Comparison of ENCODE assay signal across 28 mouse cellular contexts in genomic region chr17:44129092-44129750, GRCm38 (mm10). TPM values are rescaled to one million over a fixed set of nuclear protein-coding genes. Genes with fewer than 3 reads are reported as not detected.
DNase-seq lines count a peak whose midpoint lies in the region; ATAC-seq and TF ChIP-seq lines count a peak whose summit lies in the region.
"Had no signal": no experiment of that assay in that cellular context is flagged by ENCODE, and none has a peak within 500 bp of the region (broad histone marks: within the 10 kb centered on the region; RNA-seq: fewer than 3 reads in every experiment).

No protein-coding gene starts in this region.

- ATAC-seq in stomach, embryonic 15.5 days (ENCODE audit: insufficient read depth, low FRiP score, low read depth), result 0 out of 2 replicates have a peak, but pooled peaks have one; percentile 38
- no peak for ATAC-seq in stomach, postnatal 0 days (ENCODE audit: low FRiP score, low TSS enrichment)
- ATAC-seq in granulocyte monocyte progenitor cell, adult 5-6 weeks (replicated peaks; ENCODE audit: poor library complexity, severe bottlenecking), result peak; percentile 55
- ATAC-seq: activated CD4-positive, CD25-positive, alpha-beta regulatory T cell, adult 4 months; CD4-positive, CD25-positive, alpha-beta regulatory T cell, adult 4 months; lung, postnatal 0 days had no signal

- no peak overlapping the region for H3K27ac ChIP-seq in stomach, embryonic 15.5 days
- H3K27ac ChIP-seq in stomach, postnatal 0 days (replicated peaks), result no peak overlapping the region
- H3K27ac ChIP-seq: embryonic facial prominence, embryonic 10.5 days; embryonic facial prominence, embryonic 15.5 days; hindbrain, embryonic 14.5 days; midbrain, embryonic 10.5 days had no signal

- H3K9me3 ChIP-seq in stomach, embryonic 15.5 days, result no peaks in the 10 kb centered on the region
- H3K9me3 ChIP-seq in stomach, postnatal 0 days (ENCODE audit: control insufficient read depth, low read length), result no peaks in the 10 kb centered on the region
- H3K9me3 ChIP-seq: embryonic facial prominence, embryonic 15.5 days had no signal

- H3K9ac ChIP-seq in stomach, embryonic 15.5 days, result no peak overlapping the region
- no peak overlapping the region for H3K9ac ChIP-seq in stomach, postnatal 0 days (ENCODE audit: low read length)
- H3K9ac ChIP-seq: embryonic facial prominence, embryonic 15.5 days; hindbrain, embryonic 14.5 days had no signal

- whole genome bisulfite sequencing in stomach, embryonic 15.5 days, result 81% methylated on average over 13 of the region's 13 CpGs
- WGBS in stomach, postnatal 0 days, result 79% methylated on average over 13 of the region's 13 CpGs

- H3K36me3 ChIP-seq in stomach, embryonic 15.5 days, result no peaks in the 10 kb centered on the region
- H3K36me3 ChIP-seq in stomach, postnatal 0 days (ENCODE audit: control insufficient read depth, insufficient read depth, low read length), result no peaks in the 10 kb centered on the region
- H3K36me3 ChIP-seq: embryonic facial prominence, embryonic 10.5 days; embryonic facial prominence, embryonic 15.5 days; midbrain, embryonic 10.5 days had no signal

- peak; percentile 8 for DNase-seq in left cerebral cortex, postnatal 4 days
- no peak for DNase-seq in left cerebral cortex, adult 9 months (ENCODE audit: low spot score in 2 of 2)
- no peak for DNase-seq in stomach, postnatal 0 days (ENCODE audit: low spot score)
- DNase-seq in spleen, postnatal 10 days (ENCODE audit: low spot score in 2 of 2), result no peak
- no peak for DNase-seq in left cerebral cortex, postnatal 14 days (ENCODE audit: low spot score in 2 of 2)
- DNase-seq: adrenal gland, adult 2 months; adrenal gland, postnatal 36 days; cerebellum, adult 18-20 months; gastrocnemius, postnatal 14 days; heart, adult 18-20 months; heart, postnatal 4 days; kidney, adult 18-20 months; kidney, postnatal 36 days; liver; lung, adult 18-20 months; lung, postnatal 4 days; thymus, adult 2 months; thymus, postnatal 36 days had no signal

- TF ChIP-seq CTCF in stomach, postnatal 0 days (IDR thresholded peaks at IDR 0.05; ENCODE audit: low read depth), result no peak

- no peaks in the 10 kb centered on the region for H3K27me3 ChIP-seq in stomach, embryonic 15.5 days (replicated peaks)
- H3K27me3 ChIP-seq in stomach, postnatal 0 days (ENCODE audit: control insufficient read depth, insufficient read depth, low read length), result no peaks in the 10 kb centered on the region
- H3K27me3 ChIP-seq: embryonic facial prominence, embryonic 15.5 days had no signal

- intact Hi-C loops in left cerebral cortex, postnatal 4 days (cut with DNase I), result no loop called here
- intact Hi-C loops in left cerebral cortex, postnatal 14 days (cut with DNase I), result no loop called here

- TF ChIP-seq EP300 in stomach, postnatal 0 days (optimal IDR thresholded peaks at IDR 0.05), result no peak

- H3K4me1 ChIP-seq in stomach, embryonic 15.5 days, result no peaks in the 10 kb centered on the region
- H3K4me1 ChIP-seq in stomach, postnatal 0 days (replicated peaks; ENCODE audit: control insufficient read depth, insufficient read depth), result no peaks in the 10 kb centered on the region
- H3K4me1 ChIP-seq: embryonic facial prominence, embryonic 10.5 days; embryonic facial prominence, embryonic 15.5 days; midbrain, embryonic 10.5 days had no signal

- H3K4me3 ChIP-seq in stomach, embryonic 15.5 days (replicated peaks), result no peak overlapping the region
- H3K4me3 ChIP-seq in stomach, postnatal 0 days (ENCODE audit: low read depth, low read length), result no peak overlapping the region
- H3K4me3 ChIP-seq: embryonic facial prominence, embryonic 10.5 days; embryonic facial prominence, embryonic 15.5 days; midbrain, embryonic 10.5 days had no signal

- H3K4me2 ChIP-seq in stomach, embryonic 15.5 days, result no peak overlapping the region
- H3K4me2 ChIP-seq in stomach, postnatal 0 days (replicated peaks; ENCODE audit: low read depth), result no peak overlapping the region
- H3K4me2 ChIP-seq: embryonic facial prominence, embryonic 15.5 days; heart, embryonic 11.5 days; hindbrain, embryonic 14.5 days had no signal

RNA-seq across cellular contexts. Expression of gene Enpp4, which starts 23.6 kb away (rescaled TPM):
- total RNA-seq in left cerebral cortex, postnatal 4 days (2021), result 1 to 10 TPM; 5.8 to 6.1 TPM
- 5.6 and 5.7 TPM in 2 replicates for polyA plus RNA-seq in stomach, embryonic 15.5 days (2015; fragmentation: Nextera tagmentation; extraction: Ambion mirVana)
- polyA plus RNA-seq in stomach, postnatal 0 days (2015; fragmentation: Nextera tagmentation; extraction: Ambion mirVana), result 4.4 and 5.0 TPM in 2 replicates
- total RNA-seq in granulocyte monocyte progenitor cell, adult 5-6 weeks (2014; fragmentation: Nextera tagmentation), result 5.1 and 9.6 TPM in 2 replicates
- 9.6 and 12.2 TPM in 2 replicates for total RNA-seq in granulocyte monocyte progenitor cell, adult 5-6 weeks (2017)
- total RNA-seq in left cerebral cortex, postnatal 14 days (2021), result 1 to 10 TPM; 9.0 to 9.4 TPM

RNA-seq across cellular contexts. Expression of gene Enpp5, which starts 50.6 kb away (rescaled TPM):
- 100 to 1,000 TPM; 105 to 109 TPM for total RNA-seq in left cerebral cortex, postnatal 4 days (2021)
- polyA plus RNA-seq in stomach, embryonic 15.5 days (2015; fragmentation: Nextera tagmentation; extraction: Ambion mirVana), result 29.4 and 31.8 TPM in 2 replicates
- 18.7 and 21.3 TPM in 2 replicates for polyA plus RNA-seq in stomach, postnatal 0 days (2015; fragmentation: Nextera tagmentation; extraction: Ambion mirVana)
- total RNA-seq in granulocyte monocyte progenitor cell, adult 5-6 weeks (2014; fragmentation: Nextera tagmentation), result 5.4 and 5.6 TPM in 2 replicates
- 5.2 and 6.2 TPM in 2 replicates for total RNA-seq in granulocyte monocyte progenitor cell, adult 5-6 weeks (2017)
- 100 to 1,000 TPM; 147 to 151 TPM for total RNA-seq in left cerebral cortex, postnatal 14 days (2021)

RNA-seq across cellular contexts. Expression of gene Clic5, which starts 59.2 kb away (rescaled TPM):
- total RNA-seq in left cerebral cortex, postnatal 4 days (2021), result 1 to 10 TPM; 1.5 to 1.7 TPM
- polyA plus RNA-seq in stomach, embryonic 15.5 days (2015; fragmentation: Nextera tagmentation; extraction: Ambion mirVana), result 5.0 and 7.1 TPM in 2 replicates
- polyA plus RNA-seq in stomach, postnatal 0 days (2015; fragmentation: Nextera tagmentation; extraction: Ambion mirVana), result 3.7 and 4.8 TPM in 2 replicates
- 0.26 TPM in 1 of 2 replicates, not detected in the other for total RNA-seq in granulocyte monocyte progenitor cell, adult 5-6 weeks (2014; fragmentation: Nextera tagmentation)
- 0.26 and 0.57 TPM in 2 replicates for total RNA-seq in granulocyte monocyte progenitor cell, adult 5-6 weeks (2017)
- 1 to 10 TPM; 3.1 to 3.3 TPM for total RNA-seq in left cerebral cortex, postnatal 14 days (2021)

Comparison
In these comparisons a context has a peak if more than half of its experiments do, and no peak if none do; other contexts are left out.
1. RNA of gene Enpp5, which starts 50.6 kb away (total RNA-seq): 147 to 151 TPM in left cerebral cortex, postnatal 14 days and 105 to 109 TPM in left cerebral cortex, postnatal 4 days; 5.2 to 6.2 TPM in granulocyte monocyte progenitor cell, adult 5-6 weeks; every median in the first group is over 10 times any median in the second.